Mouse (Mus musculus) CH12.LX (cell line): Measurements from ENCODE around the gene Ddx59. TPM values are rescaled to one million over a fixed set of nuclear protein-coding genes. Genes with fewer than 3 reads are reported as not detected.
A peak's percentile ranks its signal among the peaks of the same experiment; 100 is the strongest.

ENCODE experiments used
- DNase-seq: peaks from one replicate; pipeline ENCODE4 v3.0.0-alpha.2; 2013; ENCODE audit errors: extremely low read depth
- H3K27ac ChIP-seq: 2 replicates; pipeline ENCODE4 v1.5.1; 2012; ENCODE audit warnings: low read depth, mild to moderate bottlenecking, control low read depth, moderate library complexity; ENCODE audit not compliant: insufficient read depth
- H3K27me3 ChIP-seq: replicated peaks from 2 replicates; pipeline ENCODE3; 2012; ENCODE audit warnings: inconsistent platforms
- H3K36me3 ChIP-seq, 2 experiments: replicated peaks in 1 of 2; 2 replicates each; pipeline versions ENCODE3 to v1.6.1; 2012; ENCODE audit warnings: inconsistent platforms in 1 of 2, low read length in 1 of 2, mild to moderate bottlenecking in 1 of 2, mixed read lengths in 1 of 2, moderate library complexity in 1 of 2; ENCODE audit not compliant: control insufficient read depth in 1 of 2, insufficient read depth in 1 of 2
- H3K4me1 ChIP-seq, 2 experiments: 2 replicates each; pipeline ENCODE4 v1.6.1; 2012; ENCODE audit warnings: inconsistent platforms in 1 of 2, moderate library complexity in 1 of 2; ENCODE audit not compliant: insufficient read depth in 2 of 2, control insufficient read depth in 1 of 2
- H3K4me2 ChIP-seq: 2 replicates; pipeline ENCODE4 v1.6.1; 2012; ENCODE audit warnings: low read depth, mild to moderate bottlenecking, control low read depth; ENCODE audit not compliant: poor library complexity, insufficient read depth, severe bottlenecking
- H3K4me3 ChIP-seq, 3 experiments: fragments of 150-350 bp in 1 of 3; sonication (generic) in 1 of 3; replicated peaks in 1 of 3; 2 replicates each; pipeline versions ENCODE3 to v1.5.1; 2011 to 2012; ENCODE audit warnings: low read depth in 2 of 3, low read length in 2 of 3, mild to moderate bottlenecking in 2 of 3, moderate library complexity in 2 of 3, control low read depth in 1 of 3, improper control_type of control experiment in 1 of 3, inconsistent platforms in 1 of 3, mixed read lengths in 1 of 3; ENCODE audit not compliant: poor library complexity in 1 of 3
- H3K79me2 ChIP-seq: replicated peaks from 2 replicates; pipeline ENCODE4 v1.6.1; 2012; ENCODE audit warnings: mild to moderate bottlenecking, moderate library complexity; ENCODE audit not compliant: control insufficient read depth, poor library complexity, insufficient read depth, severe bottlenecking; ENCODE audit errors: extremely low read depth
- H3K9ac ChIP-seq: 2 replicates; pipeline ENCODE4 v1.6.1; 2012; ENCODE audit warnings: low read depth, mild to moderate bottlenecking, control low read depth, moderate library complexity; ENCODE audit not compliant: insufficient read depth
- H3K9me3 ChIP-seq: replicated peaks from 2 replicates; pipeline ENCODE3; 2012; ENCODE audit warnings: low read length, inconsistent platforms, mixed read lengths
- BHLHE40 ChIP-seq: IDR thresholded peaks from 2 replicates; pipeline ENCODE4 v1.6.1; 2011; ENCODE audit warnings: mild to moderate bottlenecking, low read depth, low read length, improper control_type of control experiment
- CHD1 ChIP-seq: IDR thresholded peaks from 2 replicates; pipeline ENCODE4 v1.6.1; 2012; ENCODE audit warnings: low read depth, low read length, improper control_type of control experiment, inconsistent platforms
- CTCF ChIP-seq, 2 experiments: IDR thresholded peaks in 1 of 2; conservative IDR thresholded peaks in 1 of 2; 2 replicates each; pipeline ENCODE4 v1.5.1; 2011 to 2012; ENCODE audit warnings: low read depth in 2 of 2, low read length in 2 of 2, improper control_type of control experiment in 1 of 2, inconsistent platforms in 1 of 2, mild to moderate bottlenecking in 1 of 2, moderate library complexity in 1 of 2
- E2F4 ChIP-seq: IDR thresholded peaks from 2 replicates; pipeline ENCODE4 v1.6.1; 2011; ENCODE audit warnings: low read depth, low read length, improper control_type of control experiment; ENCODE audit not compliant: insufficient replicate concordance
- ELF1 ChIP-seq: IDR thresholded peaks from 2 replicates; pipeline ENCODE4 v1.6.1; 2014; ENCODE audit warnings: low read depth, mild to moderate bottlenecking, inconsistent platforms, low read length, improper control_type of control experiment
- EP300 ChIP-seq: IDR thresholded peaks from 2 replicates; pipeline ENCODE4 v1.6.1; 2011; ENCODE audit warnings: low read length, improper control_type of control experiment
- ETS1 ChIP-seq: conservative IDR thresholded peaks from 2 replicates; pipeline ENCODE4 v1.6.1; 2012; ENCODE audit warnings: low read depth, mild to moderate bottlenecking, inconsistent platforms, low read length, improper control_type of control experiment, moderate library complexity
- KAT2A ChIP-seq: IDR thresholded peaks from 2 replicates; pipeline ENCODE4 v1.6.1; 2012; ENCODE audit warnings: low read length, improper control_type of control experiment, inconsistent platforms; ENCODE audit not compliant: insufficient replicate concordance
- MEF2A ChIP-seq: IDR thresholded peaks from 2 replicates; pipeline ENCODE4 v1.6.1; 2014; ENCODE audit warnings: low read depth, mild to moderate bottlenecking, inconsistent platforms, low read length, improper control_type of control experiment, borderline replicate concordance
- NELFE ChIP-seq: IDR thresholded peaks from 2 replicates; pipeline ENCODE4 v1.6.1; 2011; ENCODE audit warnings: low read depth, low read length, improper control_type of control experiment
- NRF1 ChIP-seq: IDR thresholded peaks from 2 replicates; pipeline ENCODE4 v1.6.1; 2014; ENCODE audit warnings: low read depth, mild to moderate bottlenecking, inconsistent platforms, low read length, improper control_type of control experiment, moderate library complexity
- POLR2A ChIP-seq: IDR thresholded peaks from 2 replicates; pipeline ENCODE4 v1.6.1; 2011; ENCODE audit warnings: low read depth, mild to moderate bottlenecking, improper control_type of control experiment, low read length
- POLR2AphosphoS2 ChIP-seq: IDR thresholded peaks from 2 replicates; pipeline ENCODE4 v1.6.1; 2011; ENCODE audit warnings: low read depth, low read length, improper control_type of control experiment
- RAD21 ChIP-seq: IDR thresholded peaks from 2 replicates; pipeline ENCODE4 v1.6.1; 2011; ENCODE audit warnings: low read depth, mild to moderate bottlenecking, low read length, improper control_type of control experiment, moderate library complexity
- SIN3A ChIP-seq: IDR thresholded peaks from 2 replicates; pipeline ENCODE4 v1.6.1; 2012; ENCODE audit warnings: low read length, improper control_type of control experiment, inconsistent platforms
- SMC3 ChIP-seq: IDR thresholded peaks from 2 replicates; pipeline ENCODE4 v1.6.1; 2011; ENCODE audit warnings: low read depth, low read length, improper control_type of control experiment
- TBP ChIP-seq: conservative IDR thresholded peaks from 2 replicates; pipeline ENCODE4 v1.6.1; 2011; ENCODE audit warnings: low read depth, low read length, improper control_type of control experiment
- UBTF ChIP-seq: IDR thresholded peaks from 2 replicates; pipeline ENCODE4 v1.6.1; 2012; ENCODE audit warnings: low read depth, mild to moderate bottlenecking, inconsistent platforms, low read length, improper control_type of control experiment, moderate library complexity
- USF1 ChIP-seq: IDR thresholded peaks from 2 replicates; pipeline ENCODE4 v1.6.1; 2014; ENCODE audit warnings: low read depth, mild to moderate bottlenecking, inconsistent platforms, low read length, improper control_type of control experiment
- ZKSCAN1 ChIP-seq: IDR thresholded peaks from 2 replicates; pipeline ENCODE4 v1.6.1; 2012; ENCODE audit warnings: low read depth, inconsistent platforms, low read length, improper control_type of control experiment, borderline replicate concordance
- dilution Hi-C: fragments of 300-500 bp; cut with MboI; formaldehyde crosslinking; loops from 2 replicates; pipeline ENCODE4 v1.14.3; 2020; ENCODE audit warnings: low sequenced_read_pairs; ENCODE audit not compliant: extremely low pct_unique_long_range_greater_than_20kb, extremely low pct_ligation_motif_present
- in situ Hi-C: fragments of 300-500 bp; cut with MboI; formaldehyde crosslinking; loops from 3 replicates; pipeline ENCODE4 v1.14.3; 2019; ENCODE audit warnings: low sequenced_read_pairs, low pct_ligation_motif_present, low pct_unique_long_range_greater_than_20kb, mixed read lengths
- polyA plus RNA-seq: library from polyadenylated mRNA; unstranded; fragments of >175 nt; gene quantifications from 2 replicates; pipeline ENCODE4 v1.2.1, GENCODE M21; 2012; ENCODE audit warnings: low read depth; ENCODE audit not compliant: insufficient read length
- total RNA-seq, 2 experiments: library from RNA; depleted of rRNA; stranded (reverse); fragments of 300-350 nt in 1 of 2; fragments of >200 nt in 1 of 2; gene quantifications; 2 replicates each; pipeline ENCODE4 v1.2.3; 2012 to 2014

Ddx59 gene
- total and polyA plus RNA-seq, 3 experiments: 6.9 to 10.9 (median 9.0) TPM

GRCm38 (mm10) chr1:136462443-136462842 is 47.4 kb downstream of the Ddx59 start:
- Histone ChIP-seq H3K4me3 (no peak overlapping the region), H3K27ac (no peak overlapping the region), H3K9ac (no peak overlapping the region), H3K79me2 (0 out of 2 replicates have a peak, but pooled peaks cover 4% of the 10 kb centered on the region), H3K9me3 (peaks cover 4% of the 10 kb centered on the region), H3K36me3 (peaks cover 0 to under 1% of the 10 kb centered on the region in 2 experiments), H3K27me3 (no peaks in the 10 kb centered on the region), H3K4me2 (no peak overlapping the region)
- no peak for DNase-seq
- in situ Hi-C loops: no loop called here
- TF ChIP-seq SIN3A (no peak), NELFE (no peak), UBTF (no peak), ELF1 (no peak), POLR2A (no peak), BHLHE40 (no peak), ETS1 (no peak), MEF2A (no peak), TBP (no peak), ZKSCAN1 (no peak), RAD21 (no peak), EP300 (no peak), KAT2A (no peak), POLR2AphosphoS2 (no peak), USF1 (no peak), CTCF (conservative IDR thresholded peaks at IDR 0.05 in 1 of 2, IDR thresholded peaks at IDR 0.05 in 1 of 2; ENCODE audit: low read depth in 2 of 2, low read length in 2 of 2) (no peak), SMC3 (no peak), NRF1 (no peak), E2F4 (no peak)
- TF ChIP-seq, all 38 proteins: peak for 0
- peaks cover 0 to 7% of the 10 kb centered on the region in 2 experiments; a peak in 2 of 4 replicates for H3K4me1 ChIP-seq
- dilution Hi-C loops: no loop called here

DNA sequence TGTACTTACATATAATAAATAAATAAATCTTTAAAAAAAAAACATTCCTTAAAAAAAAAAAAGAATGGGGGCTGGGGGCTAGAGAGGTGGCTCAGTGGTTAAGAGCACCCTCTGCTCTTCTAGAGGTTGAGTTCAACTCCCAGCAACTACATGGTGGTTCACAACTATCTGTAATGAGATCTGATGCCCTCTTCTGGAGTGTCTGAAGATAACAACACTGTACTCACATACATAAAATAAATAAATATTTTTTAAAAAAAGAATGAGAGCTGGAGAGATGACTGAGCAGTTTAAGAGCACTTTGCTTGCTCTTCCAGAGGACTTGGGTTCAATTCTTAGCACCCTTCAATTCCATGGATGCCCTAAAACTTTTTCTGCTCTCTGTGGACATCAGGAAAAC is 50.1 kb downstream of the Ddx59 start:
- Histone ChIP-seq H3K4me3 (no peak overlapping the region), H3K4me2 (no peak overlapping the region), H3K9ac (no peak overlapping the region), H3K4me1 (peaks cover 0 to 9% of the 10 kb centered on the region in 2 experiments; a peak in 2 of 4 replicates), H3K79me2 (peaks cover 9% of the 10 kb centered on the region; the same call in 1 of the 2 replicates), H3K9me3 (peaks cover 20% of the 10 kb centered on the region), H3K36me3 (peaks cover 17 to 25% of the 10 kb centered on the region in 2 experiments), H3K27me3 (no peaks in the 10 kb centered on the region)
- in situ Hi-C loops: no loop called here
- dilution Hi-C loops: no loop called here
- DNase-seq: no peak
- TF ChIP-seq CTCF (conservative IDR thresholded peaks at IDR 0.05 in 1 of 2, IDR thresholded peaks at IDR 0.05 in 1 of 2; ENCODE audit: low read depth in 2 of 2, low read length in 2 of 2) (peak in 1 of 2 experiments; percentile 26; a peak in 1 of 4 replicates), EP300 (no peak), SIN3A (no peak), CHD1 (no peak), RAD21 (peak; percentile 4; the same call in 1 of the 2 replicates)
- TF ChIP-seq, all 38 proteins: peak for 2
- H3K27ac ChIP-seq: no peak overlapping the region
